Mouse (Mus musculus) hindbrain, embryonic 12.5 days (tissue): ENCODE data around the gene Gm10277. TPM values are rescaled to one million over a fixed set of nuclear protein-coding genes. Genes with fewer than 3 reads are reported as not detected.

Source experiments
- ATAC-seq: fragments of 200-750 bp; cut with Nextera tagmentation; 2 replicates; pipeline ENCODE4 v1.8.0; 2017; ENCODE audit warnings: moderate TSS enrichment; ENCODE audit not compliant: low FRiP score
- H3K27ac ChIP-seq: fragments of 300-500 bp; sonication (generic); 2 replicates; pipeline ENCODE4 v1.5.1; 2016; ENCODE audit warnings: mild to moderate bottlenecking
- H3K27me3 ChIP-seq: fragments of 300-500 bp; sonication (generic); 2 replicates; pipeline ENCODE4 v1.6.1; 2016; ENCODE audit warnings: mild to moderate bottlenecking
- H3K36me3 ChIP-seq: fragments of 300-500 bp; sonication (generic); 2 replicates; pipeline ENCODE4 v1.6.1; 2016; ENCODE audit warnings: mild to moderate bottlenecking
- H3K4me1 ChIP-seq: fragments of 300-500 bp; sonication (generic); 2 replicates; pipeline ENCODE4 v1.6.1; 2016
- H3K4me2 ChIP-seq: fragments of 300-500 bp; sonication (generic); replicated peaks from 2 replicates; pipeline ENCODE4 v1.6.1; 2016; ENCODE audit warnings: mild to moderate bottlenecking
- H3K4me3 ChIP-seq: fragments of 300-500 bp; sonication (generic); 2 replicates; pipeline ENCODE4 v1.5.1; 2016; ENCODE audit warnings: mild to moderate bottlenecking
- H3K9ac ChIP-seq: fragments of 300-500 bp; sonication (generic); 2 replicates; pipeline ENCODE4 v1.6.1; 2016; ENCODE audit warnings: mild to moderate bottlenecking, moderate library complexity
- H3K9me3 ChIP-seq: fragments of 300-500 bp; sonication (generic); replicated peaks from 2 replicates; pipeline ENCODE4 v1.6.1; 2016; ENCODE audit warnings: mild to moderate bottlenecking
- WGBS: fragments of 180-500 bp; shearing (Covaris S2); methylation state at CpG from one replicate; pipeline ENCODE4 v1.1.7; 2016; 5-methylcytosine and 5-hydroxymethylcytosine counted together
- polyA plus RNA-seq: library from polyadenylated mRNA; unstranded; fragments of >200 nt; fragmentation: Nextera tagmentation; extraction: Ambion mirVana; gene quantifications from 2 replicates; pipeline ENCODE4 v1.2.1, GENCODE M21; 2016

Gene Gm10277
- polyA plus RNA-seq, 1 experiment from 2014 or later = 2.9 TPM

DNA sequence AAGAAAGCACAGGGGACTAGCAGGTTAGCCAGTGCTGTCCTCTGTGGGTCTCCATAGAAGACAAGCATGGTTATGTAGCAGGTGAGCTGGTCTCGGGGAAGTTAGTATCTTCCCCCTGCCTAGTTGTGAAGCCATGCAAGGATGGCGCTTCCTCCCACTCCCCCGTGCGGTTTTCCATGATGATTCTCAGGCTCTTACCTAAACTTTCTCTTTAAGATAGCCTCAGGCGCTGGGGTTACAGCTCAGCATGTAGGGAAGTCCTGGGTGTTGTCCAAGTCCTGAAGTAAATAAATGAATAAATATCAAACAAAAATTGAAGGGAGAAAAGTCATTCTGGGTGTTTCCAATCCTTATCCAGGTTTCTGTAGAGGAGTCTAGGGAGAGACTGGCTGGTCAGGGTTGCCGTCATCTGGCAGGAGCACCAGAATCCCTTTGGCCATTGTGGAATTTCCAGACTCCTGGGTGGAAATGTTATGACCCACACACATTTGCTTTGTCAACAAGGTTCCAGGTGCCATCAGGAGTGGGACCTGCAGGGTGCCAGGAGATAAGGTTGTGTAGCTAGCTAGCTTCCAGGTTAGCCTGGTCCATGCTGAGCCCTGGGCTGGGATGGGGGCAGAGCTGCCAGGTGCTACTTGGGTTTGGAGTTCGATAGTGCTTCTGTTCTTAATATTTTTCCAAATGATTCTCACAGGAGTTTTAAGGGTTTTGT, 5.3 kb downstream of the Gm10277 start:
- no peak for ATAC-seq
- Histone ChIP-seq H3K4me1 (peaks cover 48% of the 10 kb centered on the region), H3K36me3 (peaks cover 30% of the 10 kb centered on the region), H3K4me3 (no peak overlapping the region), H3K9me3 (no peaks in the 10 kb centered on the region), H3K4me2 (no peak overlapping the region), H3K27me3 (no peaks in the 10 kb centered on the region), H3K9ac (no peak overlapping the region), H3K27ac (no peak overlapping the region)
- WGBS = 89% methylated on average over 7 of the region's 7 CpGs

DNA sequence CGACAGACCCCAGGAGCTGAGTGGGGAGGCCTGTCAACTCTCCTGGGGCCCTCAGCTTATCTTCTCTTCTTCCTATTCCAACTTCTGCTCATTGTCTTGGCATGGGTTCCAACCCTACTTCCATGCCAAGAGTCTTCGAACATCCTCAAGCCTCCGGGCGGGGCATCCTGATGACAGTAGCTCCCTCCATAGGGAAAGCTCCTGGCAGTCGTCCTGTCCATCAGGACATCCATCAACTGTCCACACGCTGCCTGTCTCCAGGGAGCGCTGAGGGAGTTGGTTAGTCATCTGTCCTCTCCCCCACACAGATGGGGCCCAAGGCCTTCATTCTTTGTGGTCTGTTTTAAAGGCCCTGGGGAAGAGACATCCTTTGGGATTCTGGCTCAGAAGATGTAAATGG, 6.5 kb downstream of the Gm10277 start:
- H3K4me3 ChIP-seq = no peak overlapping the region
- H3K9me3 ChIP-seq = no peaks in the 10 kb centered on the region
- peaks cover 32% of the 10 kb centered on the region for H3K36me3 ChIP-seq
- no peak overlapping the region for H3K27ac ChIP-seq
- no peak for ATAC-seq
- 65% methylated on average over 7 of the region's 7 CpGs for WGBS
- H3K9ac ChIP-seq = no peak overlapping the region
- no peaks in the 10 kb centered on the region for H3K27me3 ChIP-seq
- no peak overlapping the region for H3K4me2 ChIP-seq
- peaks cover 41% of the 10 kb centered on the region for H3K4me1 ChIP-seq

DNA sequence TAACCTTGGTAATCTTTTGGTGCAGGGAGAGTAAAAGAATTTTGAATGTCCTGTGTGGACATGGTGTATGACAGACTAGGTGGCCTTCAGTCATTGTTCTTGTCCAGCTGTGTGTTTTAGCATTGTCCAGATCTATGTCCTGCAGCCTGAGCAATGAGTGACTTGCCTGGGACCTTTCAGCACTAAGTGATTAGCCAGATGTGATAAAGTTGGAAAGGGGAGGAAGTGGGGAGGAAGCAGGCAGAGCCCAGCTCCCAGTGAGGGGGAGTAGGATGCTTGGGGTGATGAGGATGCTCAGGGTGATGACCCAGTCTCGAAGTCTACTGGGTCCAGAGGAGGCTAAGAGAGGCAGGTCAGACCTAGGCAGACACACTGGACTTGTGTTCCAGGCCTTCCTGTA, 8.3 kb downstream of the Gm10277 start:
- ATAC-seq = no peak
- WGBS = 61% methylated on average over 1 of the region's 1 CpGs
- no peak overlapping the region for H3K4me3 ChIP-seq
- no peaks in the 10 kb centered on the region for H3K27me3 ChIP-seq
- H3K9ac ChIP-seq = no peak overlapping the region
- peaks cover 32% of the 10 kb centered on the region for H3K4me1 ChIP-seq
- peaks cover 32% of the 10 kb centered on the region for H3K36me3 ChIP-seq
- no peaks in the 10 kb centered on the region for H3K9me3 ChIP-seq
- H3K4me2 ChIP-seq = no peak overlapping the region
- no peak overlapping the region for H3K27ac ChIP-seq

DNA sequence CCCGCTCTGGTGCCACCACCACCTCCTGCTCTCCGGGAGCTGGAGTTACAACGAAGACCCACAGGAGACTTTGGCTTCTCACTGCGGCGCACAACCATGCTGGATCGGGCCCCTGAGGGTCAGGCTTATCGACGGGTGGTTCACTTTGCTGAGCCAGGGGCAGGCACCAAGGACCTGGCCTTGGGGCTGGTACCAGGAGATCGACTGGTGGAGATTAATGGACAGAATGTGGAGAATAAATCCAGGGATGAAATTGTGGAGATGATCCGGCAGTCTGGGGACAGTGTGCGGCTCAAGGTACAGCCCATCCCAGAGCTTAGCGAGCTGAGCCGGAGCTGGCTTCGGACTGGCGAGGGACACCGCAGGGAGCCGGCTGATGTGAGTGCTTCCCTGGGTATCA, 9.6 kb downstream of the Gm10277 start:
- 92% methylated on average over 17 of the region's 17 CpGs for WGBS
- Histone ChIP-seq H3K9me3 (no peaks in the 10 kb centered on the region), H3K4me3 (no peak overlapping the region), H3K4me2 (no peak overlapping the region), H3K27ac (no peak overlapping the region), H3K27me3 (no peaks in the 10 kb centered on the region), H3K36me3 (peaks cover 32% of the 10 kb centered on the region), H3K4me1 (peaks cover 19% of the 10 kb centered on the region), H3K9ac (no peak overlapping the region)
- ATAC-seq = no peak

DNA sequence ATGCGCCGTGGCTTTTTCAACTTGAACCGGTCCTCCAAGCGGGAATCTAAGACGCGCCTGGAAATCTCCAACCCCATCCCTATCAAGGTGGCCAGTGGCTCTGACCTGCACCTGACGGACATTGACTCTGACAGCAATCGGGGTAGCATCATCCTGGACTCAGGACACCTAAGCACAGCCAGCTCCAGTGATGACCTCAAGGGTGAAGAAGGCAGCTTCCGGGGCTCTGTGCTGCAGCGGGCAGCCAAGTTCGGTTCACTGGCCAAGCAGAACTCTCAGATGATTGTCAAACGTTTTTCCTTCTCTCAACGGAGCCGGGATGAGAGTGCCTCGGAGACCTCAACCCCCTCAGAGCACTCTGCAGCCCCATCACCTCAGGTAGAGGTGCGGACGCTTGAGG, 10.1 kb downstream of the Gm10277 start:
- 92% methylated on average over 17 of the region's 17 CpGs for WGBS
- Histone ChIP-seq H3K4me1 (peaks cover 18% of the 10 kb centered on the region), H3K4me2 (no peak overlapping the region), H3K9me3 (no peaks in the 10 kb centered on the region), H3K27me3 (no peaks in the 10 kb centered on the region), H3K4me3 (no peak overlapping the region), H3K36me3 (peaks cover 32% of the 10 kb centered on the region), H3K27ac (no peak overlapping the region), H3K9ac (no peak overlapping the region)
- ATAC-seq = no peak

DNA sequence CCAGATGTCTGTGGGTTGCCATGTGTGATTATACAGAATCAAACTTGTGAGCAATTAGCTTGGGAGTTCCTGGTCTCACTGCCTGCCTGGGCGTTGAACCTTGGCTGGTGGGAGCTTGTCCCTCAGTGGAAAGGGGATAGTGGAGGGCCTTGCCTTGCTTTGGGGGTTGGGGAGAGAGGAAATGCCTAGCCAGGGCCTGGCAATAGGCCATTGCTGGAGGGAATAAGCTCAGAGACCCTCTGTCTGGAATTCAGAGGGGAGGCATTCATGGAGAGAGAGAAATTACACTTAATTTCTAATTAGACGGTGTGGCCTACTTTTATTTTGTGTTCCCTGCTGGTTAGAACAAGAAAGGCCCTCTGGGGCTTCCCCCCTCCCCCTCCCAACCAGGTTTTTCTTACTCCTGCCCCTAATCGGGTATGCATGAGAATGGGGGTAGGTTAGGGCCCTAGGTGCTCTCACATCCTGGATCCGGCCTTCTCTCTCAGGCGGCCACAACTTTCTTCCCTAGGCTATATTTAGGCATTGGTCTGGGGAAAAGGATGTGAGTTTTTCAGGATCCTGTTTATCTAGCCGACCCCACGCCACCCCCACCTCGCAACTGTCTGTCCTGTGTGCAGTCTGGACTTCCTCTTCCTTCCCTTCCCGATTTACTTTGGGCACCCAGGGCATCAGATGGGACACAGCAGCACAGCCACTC, 11.7 kb downstream of the Gm10277 start:
- H3K9ac ChIP-seq = no peak overlapping the region
- H3K4me2 ChIP-seq = no peak overlapping the region
- H3K27me3 ChIP-seq = no peaks in the 10 kb centered on the region
- H3K27ac ChIP-seq = 0 out of 2 replicates have a peak overlapping the region, but pooled peaks have one; percentile 30
- no peak for ATAC-seq
- H3K36me3 ChIP-seq = peaks cover 29% of the 10 kb centered on the region
- 59% methylated on average over 9 of the region's 9 CpGs for WGBS
- H3K9me3 ChIP-seq = no peaks in the 10 kb centered on the region
- no peak overlapping the region for H3K4me3 ChIP-seq
- peaks cover 15% of the 10 kb centered on the region for H3K4me1 ChIP-seq

DNA sequence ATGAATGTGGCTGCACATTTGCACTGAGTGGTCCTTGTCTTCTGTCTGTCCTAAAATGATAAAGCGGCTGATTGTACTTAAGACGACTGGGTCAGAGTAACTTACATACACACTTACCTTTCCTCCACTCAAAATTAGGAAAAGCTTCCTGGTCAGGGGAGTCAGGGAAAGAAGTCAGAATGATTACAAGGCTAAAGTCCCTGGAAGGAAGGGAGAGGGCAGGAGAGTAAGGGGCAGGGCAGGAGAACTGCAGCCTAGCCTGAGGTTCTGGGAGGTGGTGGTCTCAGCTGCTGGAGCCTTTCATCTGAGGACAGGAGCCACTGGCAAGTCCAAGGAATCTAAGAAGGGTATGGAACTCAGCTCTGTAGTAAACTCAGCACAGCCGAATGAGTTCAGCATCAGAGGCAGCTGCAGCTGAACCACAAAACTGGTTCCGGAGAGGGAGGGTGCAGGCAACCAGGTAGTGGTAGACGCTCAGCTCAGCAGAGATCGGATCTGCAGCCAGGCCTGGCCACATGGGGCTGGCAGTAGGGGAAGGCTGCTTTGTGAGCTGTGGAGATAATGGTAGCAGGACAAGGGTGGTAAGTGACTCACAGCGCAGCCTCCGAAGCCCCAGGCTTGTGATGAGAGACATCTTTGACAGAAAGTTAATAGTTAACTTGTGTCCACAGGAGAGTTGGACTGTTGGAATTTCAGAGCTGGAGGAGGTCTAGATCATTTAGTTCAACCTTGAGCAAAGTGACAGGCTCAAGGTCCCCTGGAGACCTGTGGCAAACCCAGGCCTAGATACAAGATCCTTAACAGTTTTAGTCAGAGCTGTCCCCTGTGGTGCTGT, 15.5 kb downstream of the Gm10277 start:
- 60% methylated on average over 8 of the region's 8 CpGs for WGBS
- no peak overlapping the region for H3K4me3 ChIP-seq
- peaks cover 10% of the 10 kb centered on the region for H3K4me1 ChIP-seq
- H3K27ac ChIP-seq = no peak overlapping the region
- no peak overlapping the region for H3K9ac ChIP-seq
- ATAC-seq = no peak
- H3K36me3 ChIP-seq = peaks cover 1% of the 10 kb centered on the region; the same call in 1 of the 2 replicates
- H3K27me3 ChIP-seq = no peaks in the 10 kb centered on the region
- no peaks in the 10 kb centered on the region for H3K9me3 ChIP-seq
- no peak overlapping the region for H3K4me2 ChIP-seq

DNA sequence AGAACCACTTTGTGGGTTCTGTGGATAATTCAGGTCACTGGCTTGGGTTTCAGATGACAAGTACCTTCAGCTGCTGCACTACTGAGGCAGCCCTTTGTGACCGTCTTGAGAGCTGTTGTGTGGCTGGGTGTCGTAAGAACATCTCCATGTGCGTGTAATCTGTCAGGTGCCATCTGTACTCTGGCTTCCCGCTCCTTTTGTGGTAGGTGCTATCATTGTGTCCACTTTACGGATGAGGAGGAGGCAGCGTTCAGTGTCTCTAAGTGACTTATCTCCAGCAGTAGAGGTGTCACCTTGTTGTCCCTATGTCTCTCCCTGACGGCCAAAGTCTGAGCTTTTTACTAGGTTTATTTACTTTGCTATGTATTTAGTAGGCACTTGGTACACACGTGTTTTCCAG, 17.2 kb downstream of the Gm10277 start:
- Histone ChIP-seq H3K4me1 (peaks cover 21% of the 10 kb centered on the region), H3K4me3 (no peak overlapping the region), H3K9ac (no peak overlapping the region), H3K4me2 (no peak overlapping the region), H3K9me3 (no peaks in the 10 kb centered on the region), H3K36me3 (no peaks in the 10 kb centered on the region; the same call in 1 of the 2 replicates), H3K27me3 (no peaks in the 10 kb centered on the region; the same call in 1 of the 2 replicates), H3K27ac (no peak overlapping the region)
- 89% methylated on average over 8 of the region's 8 CpGs for WGBS
- ATAC-seq = no peak

DNA sequence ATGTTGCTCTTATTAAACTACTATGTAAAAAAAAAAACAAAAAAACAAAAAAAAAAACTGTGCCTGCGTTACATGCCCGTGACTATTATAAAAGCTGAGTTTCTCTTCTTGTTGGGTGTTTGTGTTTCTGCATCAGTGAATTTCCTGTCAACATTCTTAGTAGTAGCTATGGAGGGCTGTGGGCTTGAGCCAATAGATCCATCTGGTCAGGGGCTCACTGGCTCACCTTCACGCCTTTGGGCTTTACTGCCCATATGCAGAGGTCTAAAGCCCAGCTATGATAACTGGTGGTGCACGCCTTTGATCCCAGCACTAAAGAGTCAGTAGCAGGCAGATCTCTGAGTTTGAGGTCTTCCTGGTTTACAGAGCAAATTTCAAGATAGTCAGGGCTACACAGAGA, 18.1 kb downstream of the Gm10277 start:
- Histone ChIP-seq H3K27ac (no peak overlapping the region), H3K27me3 (no peaks in the 10 kb centered on the region; the same call in 1 of the 2 replicates), H3K36me3 (no peaks in the 10 kb centered on the region; the same call in 1 of the 2 replicates), H3K4me1 (peaks cover 29% of the 10 kb centered on the region), H3K9ac (no peak overlapping the region), H3K4me2 (no peak overlapping the region), H3K9me3 (no peaks in the 10 kb centered on the region), H3K4me3 (no peak overlapping the region)
- ATAC-seq = no peak
- 89% methylated on average over 4 of the region's 4 CpGs for WGBS

DNA sequence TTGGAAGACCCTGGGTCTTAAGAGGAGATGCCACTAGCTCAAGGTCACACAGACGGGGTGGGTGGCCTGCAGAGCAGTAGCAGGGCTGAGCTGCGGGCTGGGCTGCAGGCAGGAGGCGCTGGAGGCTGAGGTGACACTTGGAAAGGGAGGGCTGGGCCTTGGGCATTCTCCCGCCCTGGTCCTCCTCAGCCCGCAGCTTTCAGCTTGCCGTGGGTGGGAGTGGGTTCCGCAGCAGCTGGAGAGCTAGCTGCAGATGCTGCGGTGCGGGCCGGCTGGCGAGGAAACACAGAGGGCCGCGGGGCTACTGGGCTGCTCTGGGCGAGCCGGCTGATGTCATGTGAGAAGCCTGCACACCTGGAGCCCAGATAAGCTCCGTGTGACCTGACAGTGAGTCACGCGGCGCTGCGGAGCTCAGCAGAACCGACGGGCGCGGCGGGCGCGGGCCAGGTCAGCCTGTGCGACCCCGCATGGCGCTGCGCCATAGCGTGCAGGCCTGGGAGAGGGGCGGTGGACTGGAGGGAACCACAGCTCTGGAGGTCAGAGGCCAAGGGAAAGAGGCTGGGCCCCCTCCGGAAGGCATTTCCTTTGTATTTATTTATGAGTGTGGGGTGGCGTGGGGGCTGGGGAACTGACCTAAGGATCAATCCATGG, 21.1 kb downstream of the Gm10277 start:
- H3K9ac ChIP-seq = peak overlapping the region; percentile 54
- no peaks in the 10 kb centered on the region for H3K9me3 ChIP-seq
- peak overlapping the region; percentile 58 for H3K27ac ChIP-seq
- 1% methylated on average over 35 of the region's 35 CpGs for WGBS
- no peaks in the 10 kb centered on the region; the same call in 1 of the 2 replicates for H3K27me3 ChIP-seq
- H3K4me2 ChIP-seq = peak overlapping the region; percentile 84
- no peaks in the 10 kb centered on the region for H3K36me3 ChIP-seq
- H3K4me1 ChIP-seq = peaks cover 36% of the 10 kb centered on the region
- H3K4me3 ChIP-seq = peak overlapping the region; percentile 32
- no peak for ATAC-seq

DNA sequence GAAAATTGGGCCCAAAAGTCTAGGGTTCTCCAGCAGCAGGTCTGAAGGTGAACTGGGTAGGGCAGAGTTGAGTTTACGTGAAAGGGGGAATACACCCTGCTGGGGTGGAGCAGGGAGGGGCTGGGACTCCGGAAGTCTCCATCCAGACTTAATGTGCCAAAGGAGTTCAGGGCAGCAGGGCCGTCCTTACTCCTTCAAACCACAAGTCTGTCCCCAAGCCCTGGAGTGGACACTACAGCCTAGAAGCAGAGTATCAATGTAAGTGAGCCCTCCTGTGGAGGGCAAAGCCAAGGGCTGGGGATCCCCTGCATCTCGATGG, 22.1 kb downstream of the Gm10277 start:
- Histone ChIP-seq H3K27ac (no peak overlapping the region), H3K4me3 (peak overlapping the region; percentile 89; the same call in 1 of the 2 replicates), H3K9me3 (no peaks in the 10 kb centered on the region)

More for the DNA sequence above, 22.1 kb downstream of the Gm10277 start:
- H3K4me1 ChIP-seq = peaks cover 36% of the 10 kb centered on the region
- ATAC-seq = no peak
- no peak overlapping the region for H3K9ac ChIP-seq
- 36% methylated on average over 4 of the region's 4 CpGs for WGBS
- peak overlapping the region; percentile 84 for H3K4me2 ChIP-seq
- no peaks in the 10 kb centered on the region; the same call in 1 of the 2 replicates for H3K27me3 ChIP-seq
- H3K36me3 ChIP-seq = no peaks in the 10 kb centered on the region
